Comparison of ENCODE assay signal across 29 mouse cellular contexts in the genomic region with DNA sequence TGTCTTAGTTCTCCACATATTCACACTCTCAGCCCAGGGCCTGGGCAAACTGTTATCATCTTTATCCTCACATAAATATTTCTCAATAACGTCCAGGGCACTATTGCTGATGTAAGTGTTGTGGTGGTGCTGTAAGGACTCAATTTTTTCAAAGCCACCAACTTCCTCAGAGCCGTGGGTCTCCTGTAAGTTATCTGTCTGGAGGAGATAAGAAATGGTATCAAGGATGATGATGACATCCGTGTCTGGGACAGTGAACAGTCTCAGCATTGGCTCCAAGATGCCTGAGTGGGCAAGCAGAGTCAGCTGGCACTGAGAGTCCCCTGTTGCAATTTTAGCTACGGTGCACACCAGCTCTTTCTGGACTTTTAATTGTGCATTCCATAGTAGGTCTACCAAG. TPM values are rescaled to one million over a fixed set of nuclear protein-coding genes. Genes with fewer than 3 reads are reported as not detected.
DNase-seq lines count a peak whose midpoint lies in the region; ATAC-seq and TF ChIP-seq lines count a peak whose summit lies in the region.
"Had no signal": no experiment of that assay in that cellular context is flagged by ENCODE, and none has a peak within 500 bp of the region (broad histone marks: within the 10 kb centered on the region; RNA-seq: fewer than 3 reads in every experiment).

No protein-coding gene starts in this region.

- no peak for TF ChIP-seq RAD21 in MEL (IDR thresholded peaks at IDR 0.05; ENCODE audit: low read depth, low read length)

- H3K79me2 ChIP-seq in MEL (ENCODE audit: control insufficient read depth, insufficient read depth, low read length, poor library complexity): no peaks in the 10 kb centered on the region

- H3K4me3 ChIP-seq in MEL (ENCODE audit: control insufficient read depth in 1 of 2, insufficient read depth in 1 of 2, low read depth in 2 of 2, low read length in 2 of 2): no peak overlapping the region; a peak in 1 of 4 replicates
- H3K4me3 ChIP-seq: embryonic facial prominence, embryonic 13.5 days; embryonic facial prominence, embryonic 15.5 days; erythroblast, embryonic 14.5 days; forebrain, embryonic 10.5 days; forebrain, embryonic 12.5 days had no signal

- TF ChIP-seq EP300 in MEL (IDR thresholded peaks at IDR 0.05; ENCODE audit: low read depth in 1 of 2, low read length in 2 of 2): peak; percentile 72 to 85

- H3K4me1 ChIP-seq in MEL (ENCODE audit: control insufficient read depth in 1 of 2, insufficient read depth in 2 of 2, low read length in 2 of 2): peaks cover 22 to 30% of the 10 kb centered on the region in 2 experiments
- H3K4me1 ChIP-seq: embryonic facial prominence, embryonic 13.5 days; embryonic facial prominence, embryonic 15.5 days; forebrain, embryonic 10.5 days; forebrain, embryonic 12.5 days had no signal

- no peak for TF ChIP-seq CTCF in MEL (IDR thresholded peaks at IDR 0.05 in 2 of 3, conservative IDR thresholded peaks at IDR 0.05 in 1 of 3; ENCODE audit: control insufficient read depth in 1 of 3, insufficient read depth in 1 of 3, low read depth in 2 of 3, low read length in 3 of 3, poor library complexity in 1 of 3, severe bottlenecking in 1 of 3)

- H3K36me3 ChIP-seq in MEL (ENCODE audit: control insufficient read depth in 1 of 2, insufficient read depth in 2 of 2, low read length in 2 of 2): peaks cover 0 to 38% of the 10 kb centered on the region in 2 experiments; a peak in 2 of 4 replicates
- H3K36me3 ChIP-seq: embryonic facial prominence, embryonic 13.5 days; embryonic facial prominence, embryonic 15.5 days; forebrain, embryonic 10.5 days; forebrain, embryonic 12.5 days had no signal

- DNase-seq in 416B (ENCODE audit: low read depth) (peak; percentile 82), MEL (ENCODE audit: low read depth, low spot score) (peak; percentile 60)
- DNase-seq in adrenal gland, postnatal 14 days: no peak
- DNase-seq in heart, adult 18-20 months: no peak
- DNase-seq: adrenal gland, adult 8-10 months; adrenal gland, postnatal 25 days; cerebellum, adult 11-12 months; cerebellum, adult 2 months; cerebellum, adult 9-10 months; cerebellum, postnatal 10 days; cerebellum, postnatal 25 days; embryo, embryonic 11 days had no signal

- ATAC-seq in granulocyte monocyte progenitor cell, adult 5-6 weeks (replicated peaks; ENCODE audit: poor library complexity, severe bottlenecking): peak; percentile 93
- ATAC-seq in megakaryocyte progenitor cell, adult 5-6 weeks (replicated peaks; ENCODE audit: poor library complexity): peak; percentile 78
- no peak for ATAC-seq in CD4-positive, CD25-positive, alpha-beta regulatory T cell, adult 4 months
- ATAC-seq: activated CD4-positive, CD25-positive, alpha-beta regulatory T cell, adult 4 months; forebrain, embryonic 14.5 days; forebrain, embryonic 16.5 days; Patski had no signal

- peak overlapping the region; percentile 69 for H3K27ac ChIP-seq in MEL (ENCODE audit: control insufficient read depth, low read depth, low read length)
- H3K27ac ChIP-seq: embryonic facial prominence, embryonic 13.5 days; embryonic facial prominence, embryonic 15.5 days; forebrain, embryonic 10.5 days; forebrain, embryonic 12.5 days had no signal

- no peaks in the 10 kb centered on the region for H3K9me3 ChIP-seq in MEL (replicated peaks; ENCODE audit: insufficient read depth, low read length)
- H3K9me3 ChIP-seq: embryonic facial prominence, embryonic 13.5 days; embryonic facial prominence, embryonic 15.5 days; forebrain, embryonic 10.5 days; forebrain, embryonic 12.5 days had no signal

- H3K27me3 ChIP-seq in MEL (ENCODE audit: control insufficient read depth in 1 of 2, insufficient read depth in 2 of 2, low read length in 2 of 2): no peaks in the 10 kb centered on the region
- H3K27me3 ChIP-seq: CH12.LX; embryonic facial prominence, embryonic 13.5 days; embryonic facial prominence, embryonic 15.5 days; forebrain, embryonic 12.5 days had no signal

- no peak for TF ChIP-seq POLR2A in MEL (IDR thresholded peaks at IDR 0.05; ENCODE audit: control insufficient read depth in 1 of 2, insufficient read depth in 1 of 2, low read depth in 1 of 2, low read length in 2 of 2, poor library complexity in 1 of 2)

- H3K9ac ChIP-seq in MEL (ENCODE audit: control insufficient read depth, low read depth, low read length, poor library complexity, severe bottlenecking): no peak overlapping the region
- H3K9ac ChIP-seq: embryonic facial prominence, embryonic 13.5 days; embryonic facial prominence, embryonic 15.5 days; forebrain, embryonic 12.5 days had no signal

TF ChIP-seq in MEL, 35 proteins besides CTCF, POLR2A, EP300 and RAD21 (continues in another document):
- TF ChIP-seq USF2 (IDR thresholded peaks at IDR 0.05; ENCODE audit: borderline replicate concordance in 1 of 2, insufficient read depth in 1 of 2, low read depth in 1 of 2, low read length in 2 of 2): no peak
- no peak for TF ChIP-seq GABPA (IDR thresholded peaks at IDR 0.05; ENCODE audit: low read depth, low read length)
- TF ChIP-seq ZNF384 (IDR thresholded peaks at IDR 0.05; ENCODE audit: low read depth, low read length): peak; percentile 76
- TF ChIP-seq MAX (IDR thresholded peaks at IDR 0.05; ENCODE audit: low read length): no peak
- TF ChIP-seq KAT2A (conservative IDR thresholded peaks at IDR 0.05; ENCODE audit: low read depth, low read length): peak; percentile 34; the same call in 1 of the 2 replicates
- TF ChIP-seq POLR2AphosphoS5 (IDR thresholded peaks at IDR 0.05; ENCODE audit: borderline replicate concordance, low read depth, low read length): no peak
- no peak for TF ChIP-seq SMC3 (IDR thresholded peaks at IDR 0.05; ENCODE audit: low read depth, low read length)
- TF ChIP-seq NELFE (IDR thresholded peaks at IDR 0.05; ENCODE audit: low read depth, low read length): no peak
- TF ChIP-seq ETS1 (IDR thresholded peaks at IDR 0.05; ENCODE audit: low read depth, low read length): peak; percentile 91
- TF ChIP-seq TCF12 (IDR thresholded peaks at IDR 0.05; ENCODE audit: low read depth, low read length): peak; percentile 89
- no peak for TF ChIP-seq HCFC1 (IDR thresholded peaks at IDR 0.05; ENCODE audit: low read depth, low read length)
- TF ChIP-seq GATA1 (IDR thresholded peaks at IDR 0.05; ENCODE audit: low read depth, low read length): peak; percentile 76
- TF ChIP-seq JUND (IDR thresholded peaks at IDR 0.05; ENCODE audit: low read depth, low read length): no peak
- 0 out of 2 replicates have a peak, but pooled peaks have one; percentile 16 for TF ChIP-seq MAFK (IDR thresholded peaks at IDR 0.05; ENCODE audit: borderline replicate concordance, low read depth, low read length)
- no peak for TF ChIP-seq MXI1 (IDR thresholded peaks at IDR 0.05; ENCODE audit: low read depth, low read length)
- TF ChIP-seq ZC3H11A (IDR thresholded peaks at IDR 0.05; ENCODE audit: low read depth, low read length): no peak
- TF ChIP-seq ELF1 (IDR thresholded peaks at IDR 0.05; ENCODE audit: low read depth, low read length): no peak
- TF ChIP-seq CHD1 (IDR thresholded peaks at IDR 0.05; ENCODE audit: low read depth, low read length): no peak
- no peak for TF ChIP-seq TAL1 (IDR thresholded peaks at IDR 0.05; ENCODE audit: low read length)
- no peak for TF ChIP-seq USF1 (IDR thresholded peaks at IDR 0.05; ENCODE audit: low read depth, low read length)
- no peak for TF ChIP-seq MAZ (IDR thresholded peaks at IDR 0.05; ENCODE audit: low read depth, low read length)
- peak; percentile 36; the same call in 1 of the 2 replicates for TF ChIP-seq MEF2A (IDR thresholded peaks at IDR 0.05; ENCODE audit: extremely low read depth, insufficient replicate concordance, low read depth, low read length, poor library complexity, severe bottlenecking)
- TF ChIP-seq ZMIZ1 (IDR thresholded peaks at IDR 0.05; ENCODE audit: low read depth, low read length): no peak
- no peak for TF ChIP-seq POLR2AphosphoS2 (IDR thresholded peaks at IDR 0.05; ENCODE audit: low read length)
- TF ChIP-seq ZKSCAN1 (IDR thresholded peaks at IDR 0.05; ENCODE audit: low read depth, low read length): no peak
- no peak for TF ChIP-seq E2F4 (IDR thresholded peaks at IDR 0.05; ENCODE audit: borderline replicate concordance, low read depth, low read length)
- peak; percentile 44; the same call in 1 of the 2 replicates for TF ChIP-seq SIN3A (IDR thresholded peaks at IDR 0.05; ENCODE audit: low read length)
- TF ChIP-seq BHLHE40 (IDR thresholded peaks at IDR 0.05; ENCODE audit: borderline replicate concordance, low read depth, low read length): no peak
- TF ChIP-seq MYB (IDR thresholded peaks at IDR 0.05; ENCODE audit: low read depth, low read length): peak; percentile 33; the same call in 1 of the 2 replicates
- no peak for TF ChIP-seq NRF1 (IDR thresholded peaks at IDR 0.05; ENCODE audit: insufficient read depth, low read depth, low read length, poor library complexity, severe bottlenecking)
- no peak for TF ChIP-seq TBP (IDR thresholded peaks at IDR 0.05; ENCODE audit: low read depth, low read length)

RNA-seq across cellular contexts. Expression of gene 1700015G11Rik, which starts 6.5 kb away (rescaled TPM):
- total RNA-seq in MEL (2012; rRNA removed): not detected in 2 replicates
- not detected for polyA plus RNA-seq in MEL (2012; ENCODE audit: insufficient read depth in 1 of 2, insufficient read length in 2 of 2, low read depth in 1 of 2, low replicate concordance in 2 of 2, missing spikeins in 1 of 2)
- not detected in 2 replicates for total RNA-seq in granulocyte monocyte progenitor cell, adult 5-6 weeks (2014; fragmentation: Nextera tagmentation)
- not detected in 2 replicates for total RNA-seq in granulocyte monocyte progenitor cell, adult 5-6 weeks (2017)
- total RNA-seq in megakaryocyte progenitor cell, adult 5-6 weeks (2015): not detected in 2 replicates
- not detected in 2 replicates for total RNA-seq in megakaryocyte progenitor cell, adult 5-6 weeks (2017)
- total RNA-seq in adrenal gland, postnatal 14 days (2021): not detected in 2 replicates
- not detected for total RNA-seq in heart, adult 18-20 months (2021)
- polyA plus RNA-seq in CD4-positive, CD25-positive, alpha-beta regulatory T cell, adult 4 months (2017; shearing (Covaris generic)): not detected
- total RNA-seq: adrenal gland, adult 18-20 months; adrenal gland, adult 8-10 months; adrenal gland, postnatal 25 days; CH12.LX had no signal
- polyA plus RNA-seq: activated CD4-positive, CD25-positive, alpha-beta regulatory T cell, adult 4 months; C2C12; cerebellum, adult 2 months; embryonic facial prominence, embryonic 11.5 days; embryonic facial prominence, embryonic 13.5 days; embryonic facial prominence, embryonic 15.5 days; erythroblast, embryonic 14.5 days; forebrain, embryonic 10.5 days; forebrain, embryonic 12.5 days; forebrain, embryonic 14.5 days; forebrain, embryonic 16.5 days; frontal cortex, adult 2 months; Patski had no signal

RNA-seq across cellular contexts. Expression of gene Svip, which starts 16.2 kb away (rescaled TPM):
- total RNA-seq in MEL (2012; rRNA removed): 2.9 and 3.3 TPM in 2 replicates
- 1 to 10 TPM in 1 of 2 experiments, not detected in 1; 5.6 TPM for polyA plus RNA-seq in MEL (2012; ENCODE audit: insufficient read depth in 1 of 2, insufficient read length in 2 of 2, low read depth in 1 of 2, low replicate concordance in 2 of 2, missing spikeins in 1 of 2)
- total RNA-seq in granulocyte monocyte progenitor cell, adult 5-6 weeks (2014; fragmentation: Nextera tagmentation): 57.8 and 65.4 TPM in 2 replicates
- 51.1 and 70.3 TPM in 2 replicates for total RNA-seq in granulocyte monocyte progenitor cell, adult 5-6 weeks (2017)
- 64.5 and 64.6 TPM in 2 replicates for total RNA-seq in megakaryocyte progenitor cell, adult 5-6 weeks (2015)
- total RNA-seq in megakaryocyte progenitor cell, adult 5-6 weeks (2017): 57.8 and 60.5 TPM in 2 replicates
- 18.0 TPM in 2 replicates for total RNA-seq in adrenal gland, postnatal 14 days (2021)
- total RNA-seq in heart, adult 18-20 months (2021): 10 to 100 TPM; 26.4 to 28.3 TPM
- 1 to 10 TPM in 1 of 2 experiments, under 1 TPM in 1; 0.44 to 1.3 TPM for polyA plus RNA-seq in CD4-positive, CD25-positive, alpha-beta regulatory T cell, adult 4 months (2017; shearing (Covaris generic))
- total RNA-seq: CH12.LX had no signal

Comparison
In these comparisons a context has a peak if more than half of its experiments do, and no peak if none do; other contexts are left out.
1. DNase-seq: peak in 416B (single experiment) and MEL (single experiment); none in adrenal gland, postnatal 14 days (single experiment) and heart, adult 18-20 months (0 of 2).